Mouse (Mus musculus) layer of hippocampus, adult 8-10 months (tissue): ENCODE measurements around the gene D630036H23Rik. TPM values are rescaled to one million over a fixed set of nuclear protein-coding genes. Genes with fewer than 3 reads are reported as not detected.

ENCODE experiments used
- total RNA-seq, 4 experiments: library from RNA; stranded (reverse); gene quantifications; 2 replicates each; pipeline ENCODE4 v1.2.4; 2022

Gene D630036H23Rik
- total RNA-seq, 4 experiments from 2014 or later = 1.9 to 3.0 (median 2.3) TPM

Other genes starting within 250 kb of the D630036H23Rik start
- gene Ankmy2, start 225.1 kb downstream of the D630036H23Rik start, total RNA-seq = 10 to 100 TPM; 49.3 to 59.4 (median 54.0) TPM
- 10 to 100 TPM; 50.8 to 60.5 (median 56.9) TPM for gene Bzw2, start 224.1 kb downstream of the D630036H23Rik start, total RNA-seq
- not detected for gene Lrrc72, start 128.8 kb downstream of the D630036H23Rik start, total RNA-seq
- 1 to 10 TPM; 1.4 to 5.2 (median 3.7) TPM for gene Sostdc1, start 68.0 kb downstream of the D630036H23Rik start, total RNA-seq
- 10 to 100 TPM; 13.6 to 14.8 (median 14.3) TPM for gene Ispd, start 731 bp downstream of the D630036H23Rik start, total RNA-seq